Mouse (Mus musculus) forebrain, embryonic 11.5 days (tissue): Measurements from ENCODE around the gene 1700012B07Rik. TPM values are rescaled to one million over a fixed set of nuclear protein-coding genes. Genes with fewer than 3 reads are reported as not detected.

Experiments used
- ATAC-seq: fragments of 200-750 bp; cut with Nextera tagmentation; replicated peaks from 2 replicates; pipeline ENCODE4 v1.8.0; 2017; ENCODE audit warnings: moderate TSS enrichment; ENCODE audit not compliant: low FRiP score
- DNase-seq: peaks from one replicate; pipeline ENCODE4 v3.0.0-alpha.2; 2017; ENCODE audit warnings: low spot score
- H3K27ac ChIP-seq: fragments of 300-500 bp; sonication (generic); 2 replicates; pipeline ENCODE4 v1.5.1; 2014; ENCODE audit warnings: low read depth, low read length
- H3K27me3 ChIP-seq: fragments of 300-500 bp; sonication (generic); 2 replicates; pipeline ENCODE4 v1.6.1; 2014; ENCODE audit warnings: mild to moderate bottlenecking, low read length, mixed read lengths; ENCODE audit not compliant: control insufficient read depth, insufficient read depth
- H3K36me3 ChIP-seq: fragments of 300-500 bp; sonication (generic); 2 replicates; pipeline ENCODE4 v1.6.1; 2014; ENCODE audit warnings: mild to moderate bottlenecking, low read length, moderate library complexity, mixed read lengths; ENCODE audit not compliant: control insufficient read depth, insufficient read depth
- H3K4me1 ChIP-seq: fragments of 300-500 bp; sonication (generic); replicated peaks from 2 replicates; pipeline ENCODE4 v1.6.1; 2014; ENCODE audit warnings: low read length, mixed read lengths; ENCODE audit not compliant: control insufficient read depth, insufficient read depth
- H3K4me2 ChIP-seq: fragments of 300-500 bp; sonication (generic); 2 replicates; pipeline ENCODE4 v1.6.1; 2014; ENCODE audit warnings: low read depth, mild to moderate bottlenecking, low read length, moderate library complexity, mixed read lengths; ENCODE audit not compliant: severe bottlenecking
- H3K4me3 ChIP-seq: fragments of 300-500 bp; sonication (generic); 2 replicates; pipeline ENCODE4 v1.5.1; 2014; ENCODE audit warnings: low read depth, low read length
- H3K9ac ChIP-seq: fragments of 300-500 bp; sonication (generic); 2 replicates; pipeline ENCODE4 v1.6.1; 2014; ENCODE audit warnings: low read length
- H3K9me3 ChIP-seq: fragments of 300-500 bp; sonication (generic); 2 replicates; pipeline ENCODE4 v1.6.1; 2016; ENCODE audit warnings: low read length, mixed read lengths; ENCODE audit not compliant: control insufficient read depth
- WGBS: fragments of 180-500 bp; shearing (Covaris S2); extraction: QIAGEN DNeasy Blood & Tissue Kit; methylation state at CpG from one replicate; pipeline ENCODE4 v1.1.7; 2014; 5-methylcytosine and 5-hydroxymethylcytosine counted together
- polyA plus RNA-seq: library from polyadenylated mRNA; unstranded; fragments of >200 nt; fragmentation: Nextera tagmentation; extraction: Ambion mirVana; gene quantifications from 2 replicates; pipeline ENCODE4 v1.2.1, GENCODE M21; 2014

The 1700012B07Rik gene
- polyA plus RNA-seq, 1 experiment from 2014 or later = not detected

GRCm38 (mm10) chr11:109754105-109754602, 73.7 kb downstream of the 1700012B07Rik start:
- Histone ChIP-seq H3K9me3 (no peaks in the 10 kb centered on the region), H3K27me3 (no peaks in the 10 kb centered on the region), H3K4me1 (no peaks in the 10 kb centered on the region), H3K4me2 (no peak overlapping the region), H3K36me3 (no peaks in the 10 kb centered on the region), H3K9ac (no peak overlapping the region), H3K4me3 (no peak overlapping the region), H3K27ac (no peak overlapping the region)
- no peak for DNase-seq
- WGBS = 82% methylated on average over 7 of the region's 7 CpGs
- ATAC-seq = no peak

GRCm38 (mm10) chr11:109751636-109752603, 75.9 kb downstream of the 1700012B07Rik start:
- no peaks in the 10 kb centered on the region for H3K4me1 ChIP-seq
- DNase-seq (no peak), ATAC-seq (no peak)

GRCm38 (mm10) chr11:109745210-109745609, 82.6 kb downstream of the 1700012B07Rik start:
- no peak for ATAC-seq
- H3K9ac ChIP-seq = no peak overlapping the region

More at GRCm38 (mm10) chr11:109751636-109752603, 75.9 kb downstream of the 1700012B07Rik start:
- Histone ChIP-seq H3K27me3 (no peaks in the 10 kb centered on the region), H3K36me3 (no peaks in the 10 kb centered on the region), H3K9ac (no peak overlapping the region), H3K4me2 (no peak overlapping the region), H3K4me3 (no peak overlapping the region), H3K27ac (no peak overlapping the region), H3K9me3 (no peaks in the 10 kb centered on the region)
- 36% methylated on average over 12 of the region's 12 CpGs for WGBS

GRCm38 (mm10) chr11:109737967-109738366, 89.9 kb downstream of the 1700012B07Rik start:
- Histone ChIP-seq H3K9me3 (no peaks in the 10 kb centered on the region), H3K4me1 (no peaks in the 10 kb centered on the region), H3K27me3 (no peaks in the 10 kb centered on the region), H3K4me3 (no peak overlapping the region), H3K9ac (no peak overlapping the region), H3K36me3 (no peaks in the 10 kb centered on the region), H3K4me2 (no peak overlapping the region), H3K27ac (no peak overlapping the region)
- whole genome bisulfite sequencing = 81% methylated on average over 3 of the region's 3 CpGs
- no peak for DNase-seq
- no peak for ATAC-seq

More at GRCm38 (mm10) chr11:109745210-109745609, 82.6 kb downstream of the 1700012B07Rik start:
- DNase-seq = peak; percentile 7
- Histone ChIP-seq H3K4me3 (no peak overlapping the region), H3K9me3 (no peaks in the 10 kb centered on the region), H3K4me2 (no peak overlapping the region), H3K27me3 (no peaks in the 10 kb centered on the region), H3K4me1 (no peaks in the 10 kb centered on the region), H3K36me3 (no peaks in the 10 kb centered on the region), H3K27ac (no peak overlapping the region)
- 87% methylated on average over 4 of the region's 4 CpGs for WGBS

Other genes with a start within 250 kb of the 1700012B07Rik start
- gene Wipi1, start 216.1 kb downstream of the 1700012B07Rik start, polyA plus RNA-seq = 11.1 and 14.7 TPM in 2 replicates
- 362 and 367 TPM in 2 replicates for gene Prkar1a, start 178.6 kb downstream of the 1700012B07Rik start, polyA plus RNA-seq
- gene Fam20a, start 105.8 kb downstream of the 1700012B07Rik start, polyA plus RNA-seq = 2.3 and 3.0 TPM in 2 replicates
- gene Abca8b, start 167.8 kb upstream of the 1700012B07Rik start, polyA plus RNA-seq = 0.63 and 0.72 TPM in 2 replicates